Mouse (Mus musculus) hindbrain, postnatal 0 days (tissue): ENCODE data around the gene Dnah10. TPM values are rescaled to one million over a fixed set of nuclear protein-coding genes. Genes with fewer than 3 reads are reported as not detected.

Experiments used
- ATAC-seq: fragments of 200-750 bp; cut with Nextera tagmentation; 2 replicates; pipeline ENCODE4 v1.8.0; 2017; ENCODE audit warnings: mild to moderate bottlenecking, moderate TSS enrichment, moderate library complexity
- DNase-seq: peaks from one replicate; pipeline ENCODE4 v3.0.0-alpha.2; 2015; ENCODE audit warnings: low spot score
- H3K27ac ChIP-seq: fragments of 300-500 bp; sonication (generic); 2 replicates; pipeline ENCODE4 v1.5.1; 2014; ENCODE audit warnings: mild to moderate bottlenecking
- H3K27me3 ChIP-seq: fragments of 300-500 bp; sonication (generic); 2 replicates; pipeline ENCODE4 v1.6.1; 2014; ENCODE audit warnings: low read length, mixed read lengths; ENCODE audit not compliant: insufficient read depth
- H3K36me3 ChIP-seq: fragments of 300-500 bp; sonication (generic); 2 replicates; pipeline ENCODE4 v1.6.1; 2014; ENCODE audit warnings: low read length, mixed read lengths; ENCODE audit not compliant: insufficient read depth
- H3K4me1 ChIP-seq: fragments of 300-500 bp; sonication (generic); 2 replicates; pipeline ENCODE4 v1.6.1; 2014; ENCODE audit warnings: antibody characterized with exemption, low read length, mixed read lengths; ENCODE audit not compliant: insufficient read depth
- H3K4me2 ChIP-seq: fragments of 300-500 bp; sonication (generic); 2 replicates; pipeline ENCODE4 v1.6.1; 2014; ENCODE audit warnings: low read depth, mild to moderate bottlenecking, low read length, moderate library complexity, mixed read lengths
- H3K4me3 ChIP-seq: fragments of 300-500 bp; sonication (generic); 2 replicates; pipeline ENCODE4 v1.5.1; 2014; ENCODE audit warnings: low read length
- H3K9ac ChIP-seq: fragments of 300-500 bp; sonication (generic); replicated peaks from 2 replicates; pipeline ENCODE4 v1.6.1; 2014; ENCODE audit warnings: mild to moderate bottlenecking, low read length, moderate library complexity, mixed read lengths
- H3K9me3 ChIP-seq: fragments of 300-500 bp; sonication (generic); 2 replicates; pipeline ENCODE4 v1.6.1; 2016; ENCODE audit warnings: low read length, mixed read lengths
- CTCF ChIP-seq: IDR thresholded peaks from 2 replicates; pipeline ENCODE4 v1.5.1; 2016; ENCODE audit warnings: antibody characterized with exemption, control low read depth, low read depth
- WGBS: fragments of 180-500 bp; shearing (Covaris S2); extraction: QIAGEN DNeasy Blood & Tissue Kit; methylation state at CpG from one replicate; pipeline ENCODE4 v1.1.7; 2014; 5-methylcytosine and 5-hydroxymethylcytosine counted together
- polyA plus RNA-seq: library from polyadenylated mRNA; unstranded; fragments of >200 nt; fragmentation: Nextera tagmentation; extraction: Ambion mirVana; gene quantifications from 2 replicates; pipeline ENCODE4 v1.2.1, GENCODE M21; 2015
- total RNA-seq: library from RNA; depleted of rRNA; stranded (reverse); fragments of >200 nt; gene quantifications from 2 replicates; pipeline ENCODE4 v1.2.3, GENCODE M21; 2014; rRNA removed

Gene Dnah10
- total and polyA plus RNA-seq, 2 experiments from 2014 or later: 0.31 to 3.0 TPM

GRCm38 (mm10) chr5:124873890-124874601 is 149.2 kb downstream of the Dnah10 start:
- ATAC-seq: peak; percentile 32; the same call in 1 of the 2 replicates
- WGBS: 83% methylated on average over 6 of the region's 6 CpGs

GRCm38 (mm10) chr5:124879251-124879650 is 154.4 kb downstream of the Dnah10 start:
- no peak for TF ChIP-seq CTCF
- no peak overlapping the region for H3K9ac ChIP-seq
- H3K27ac ChIP-seq: no peak overlapping the region
- H3K9me3 ChIP-seq: no peaks in the 10 kb centered on the region
- no peak overlapping the region for H3K4me3 ChIP-seq
- WGBS: 89% methylated on average over 4 of the region's 4 CpGs
- no peak for DNase-seq
- H3K4me2 ChIP-seq: no peak overlapping the region
- H3K4me1 ChIP-seq: no peaks in the 10 kb centered on the region; the same call in 1 of the 2 replicates
- ATAC-seq: no peak
- peaks cover 6% of the 10 kb centered on the region; the same call in 1 of the 2 replicates for H3K36me3 ChIP-seq
- H3K27me3 ChIP-seq: no peaks in the 10 kb centered on the region

More at GRCm38 (mm10) chr5:124873890-124874601, 149.2 kb downstream of the Dnah10 start:
- Histone ChIP-seq H3K4me3 (no peak overlapping the region), H3K9me3 (no peaks in the 10 kb centered on the region), H3K4me2 (no peak overlapping the region), H3K27me3 (no peaks in the 10 kb centered on the region), H3K36me3 (no peaks in the 10 kb centered on the region; the same call in 1 of the 2 replicates), H3K9ac (no peak overlapping the region), H3K4me1 (peaks cover 3% of the 10 kb centered on the region; the same call in 1 of the 2 replicates), H3K27ac (no peak overlapping the region)
- TF ChIP-seq CTCF: no peak
- no peak for DNase-seq

- H3K36me3 ChIP-seq: peaks cover 10% of the 10 kb centered on the region; the same call in 1 of the 2 replicates
- WGBS: 91% methylated on average over 6 of the region's 6 CpGs
- H3K9ac ChIP-seq: no peak overlapping the region
- TF ChIP-seq CTCF: no peak
- DNase-seq (no peak), ATAC-seq (no peak)
- no peaks in the 10 kb centered on the region for H3K27me3 ChIP-seq
- no peak overlapping the region for H3K27ac ChIP-seq
- H3K4me1 ChIP-seq: no peaks in the 10 kb centered on the region
- H3K4me3 ChIP-seq: no peak overlapping the region
- no peak overlapping the region for H3K4me2 ChIP-seq
- no peaks in the 10 kb centered on the region for H3K9me3 ChIP-seq
These were observed 154.9 kb downstream of the Dnah10 start for GRCm38 (mm10) chr5:124879801-124880200.

GRCm38 (mm10) chr5:124883877-124884276 is 159.0 kb downstream of the Dnah10 start:
- ATAC-seq (no peak), DNase-seq (peak; percentile 56)
- no peak for TF ChIP-seq CTCF
- Histone ChIP-seq H3K27ac (0 out of 2 replicates have a peak overlapping the region, but pooled peaks have one; percentile 11), H3K9ac (no peak overlapping the region), H3K36me3 (peaks cover 39% of the 10 kb centered on the region), H3K4me3 (no peak overlapping the region), H3K27me3 (no peaks in the 10 kb centered on the region), H3K4me2 (no peak overlapping the region), H3K9me3 (no peaks in the 10 kb centered on the region), H3K4me1 (no peaks in the 10 kb centered on the region)
- WGBS: 41% methylated on average over 6 of the region's 6 CpGs

Other genes with a start within 250 kb of the Dnah10 start
- gene Rilpl2, start 246.7 kb upstream of the Dnah10 start, total RNA-seq: 25.6 and 38.8 TPM in 2 replicates
- gene Rilpl2, start 246.7 kb upstream of the Dnah10 start, polyA plus RNA-seq: 33.2 and 34.8 TPM in 2 replicates
- 4.0 and 17.2 TPM in 2 replicates for gene Snrnp35, start 242.0 kb upstream of the Dnah10 start, total RNA-seq
- gene Snrnp35, start 242.0 kb upstream of the Dnah10 start, polyA plus RNA-seq: 13.9 and 17.3 TPM in 2 replicates
- 10.4 and 12.4 TPM in 2 replicates for gene Rilpl1, start 193.7 kb upstream of the Dnah10 start, total RNA-seq
- 13.3 and 13.5 TPM in 2 replicates for gene Rilpl1, start 193.7 kb upstream of the Dnah10 start, polyA plus RNA-seq
- 206 and 219 TPM in 2 replicates for gene Tmed2, start 184.4 kb upstream of the Dnah10 start, total RNA-seq
- gene Tmed2, start 184.4 kb upstream of the Dnah10 start, polyA plus RNA-seq: 329 and 332 TPM in 2 replicates
- 14.7 and 15.5 TPM in 2 replicates for gene Ddx55, start 172.2 kb upstream of the Dnah10 start, total RNA-seq
- gene Ddx55, start 172.2 kb upstream of the Dnah10 start, polyA plus RNA-seq: 22.1 and 22.9 TPM in 2 replicates
- 29.0 and 31.7 TPM in 2 replicates for gene Eif2b1, start 146.0 kb upstream of the Dnah10 start, total RNA-seq
- 56.8 and 57.5 TPM in 2 replicates for gene Eif2b1, start 146.0 kb upstream of the Dnah10 start, polyA plus RNA-seq
- gene Gtf2h3, start 145.9 kb upstream of the Dnah10 start, total RNA-seq: 26.7 and 33.4 TPM in 2 replicates
- gene Gtf2h3, start 145.9 kb upstream of the Dnah10 start, polyA plus RNA-seq: 27.5 and 32.1 TPM in 2 replicates
- gene Atp6v0a2, start 96.5 kb upstream of the Dnah10 start, total RNA-seq: 23.7 and 28.3 TPM in 2 replicates
- 25.9 and 27.6 TPM in 2 replicates for gene Atp6v0a2, start 96.5 kb upstream of the Dnah10 start, polyA plus RNA-seq
- 43.2 and 48.5 TPM in 2 replicates for gene Ccdc92, start 137.3 kb downstream of the Dnah10 start, total RNA-seq
- gene Ccdc92, start 137.3 kb downstream of the Dnah10 start, polyA plus RNA-seq: 43.7 and 49.4 TPM in 2 replicates
- gene Zfp664, start 137.6 kb downstream of the Dnah10 start, total RNA-seq: 42.5 and 44.7 TPM in 2 replicates
- 63.6 and 68.9 TPM in 2 replicates for gene Zfp664, start 137.6 kb downstream of the Dnah10 start, polyA plus RNA-seq